Mouse (Mus musculus): ENCODE results near the gene Hist1h2bq.

- no peak for TF ChIP-seq CTCF (conservative IDR thresholded peaks at IDR 0.05; ENCODE audit: low read length)
- no peak for TF ChIP-seq POU5F1 (IDR thresholded peaks at IDR 0.05; ENCODE audit: borderline replicate concordance, low read length)
- TF ChIP-seq NANOG (IDR thresholded peaks at IDR 0.05; ENCODE audit: borderline replicate concordance, low read length): no peak
Measured at GRCm38 (mm10) chr13:21852215-21852945, 42.4 kb upstream of the Hist1h2bq start.
